Mouse (Mus musculus): ENCODE measurements around the gene Gtf2ird1. TPM values are rescaled to one million over a fixed set of nuclear protein-coding genes. Genes with fewer than 3 reads are reported as not detected.

The Gtf2ird1 gene
- total RNA-seq (2023): 12.9 and 14.2 TPM in 2 replicates

GRCm38 (mm10) chr5:134456503-134456962, at the start of gene Gtf2ird1:
Gene Gtf2ird1 (minus strand): TSS chr5:134456716.

GRCm38 (mm10) chr5:134314688-134315622, 141.6 kb downstream of the Gtf2ird1 start, which contains the start of gene Gtf2i:
Gene Gtf2i (minus strand): TSS chr5:134314760.

Other genes with a start within 250 kb of the Gtf2ird1 start
- gene Ncf1, start 227.1 kb downstream of the Gtf2ird1 start, total RNA-seq (2023): 1,488 and 1,625 TPM in 2 replicates
- 23.2 and 36.8 TPM in 2 replicates for gene Gtf2i, start 142.0 kb downstream of the Gtf2ird1 start, total RNA-seq (2023)
- gene Clip2, start 95.7 kb upstream of the Gtf2ird1 start, total RNA-seq (2023): 11.1 and 13.2 TPM in 2 replicates
- gene Syna, start 103.5 kb upstream of the Gtf2ird1 start, total RNA-seq (2023): not detected in 2 replicates
- gene Rfc2, start 124.7 kb upstream of the Gtf2ird1 start, total RNA-seq (2023): 78.7 and 93.9 TPM in 2 replicates
- 35.3 and 50.4 TPM in 2 replicates for gene Lat2, start 158.3 kb upstream of the Gtf2ird1 start, total RNA-seq (2023)
- gene Eif4h, start 182.8 kb upstream of the Gtf2ird1 start, total RNA-seq (2023): 209 and 274 TPM in 2 replicates
- gene Limk1, start 231.9 kb upstream of the Gtf2ird1 start, total RNA-seq (2023): 6.8 and 8.5 TPM in 2 replicates

All from neutrophil, adult 65 days (primary cell).